Mouse (Mus musculus) embryonic facial prominence, embryonic 14.5 days (tissue): ENCODE data around the gene Btbd11. TPM values are rescaled to one million over a fixed set of nuclear protein-coding genes. Genes with fewer than 3 reads are reported as not detected.

ENCODE experiments used
- ATAC-seq: fragments of 200-750 bp; cut with Nextera tagmentation; 2 replicates; pipeline ENCODE4 v1.8.0; 2017; ENCODE audit warnings: low read depth, moderate number of reproducible peaks, moderate TSS enrichment
- DNase-seq: peaks from one replicate; pipeline ENCODE4 v3.0.0-alpha.2; 2015; ENCODE audit warnings: low spot score
- H3K27ac ChIP-seq: fragments of 300-500 bp; sonication (generic); replicated peaks from 2 replicates; pipeline ENCODE4 v1.5.1; 2014; ENCODE audit warnings: low read depth, mild to moderate bottlenecking, low read length, moderate library complexity
- H3K27me3 ChIP-seq: fragments of 300-500 bp; sonication (generic); replicated peaks from 2 replicates; pipeline ENCODE4 v1.6.1; 2014; ENCODE audit warnings: low read length; ENCODE audit not compliant: control insufficient read depth, insufficient read depth
- H3K36me3 ChIP-seq: fragments of 300-500 bp; sonication (generic); 2 replicates; pipeline ENCODE4 v1.6.1; 2014; ENCODE audit warnings: low read length, mixed read lengths; ENCODE audit not compliant: control insufficient read depth, insufficient read depth
- H3K4me1 ChIP-seq: fragments of 300-500 bp; sonication (generic); 2 replicates; pipeline ENCODE4 v1.6.1; 2014; ENCODE audit warnings: antibody characterized with exemption, low read length; ENCODE audit not compliant: control insufficient read depth, insufficient read depth
- H3K4me2 ChIP-seq: fragments of 300-500 bp; sonication (generic); 2 replicates; pipeline ENCODE4 v1.6.1; 2014; ENCODE audit warnings: low read depth, mild to moderate bottlenecking, low read length, moderate library complexity, mixed read lengths
- H3K4me3 ChIP-seq: fragments of 300-500 bp; sonication (generic); 2 replicates; pipeline ENCODE4 v1.5.1; 2014; ENCODE audit warnings: low read depth, mild to moderate bottlenecking, low read length
- H3K9ac ChIP-seq: fragments of 300-500 bp; sonication (generic); 2 replicates; pipeline ENCODE4 v1.6.1; 2014; ENCODE audit warnings: low read depth, mild to moderate bottlenecking, low read length, moderate library complexity, mixed read lengths
- H3K9me3 ChIP-seq: fragments of 300-500 bp; sonication (generic); 2 replicates; pipeline ENCODE4 v1.6.1; 2016; ENCODE audit warnings: low read length; ENCODE audit not compliant: control insufficient read depth
- WGBS: fragments of 180-500 bp; shearing (Covaris S2); extraction: QIAGEN DNeasy Blood & Tissue Kit; methylation state at CpG from one replicate; pipeline ENCODE4 v1.1.7; 2014; 5-methylcytosine and 5-hydroxymethylcytosine counted together
- polyA plus RNA-seq: library from polyadenylated mRNA; unstranded; fragments of >200 nt; fragmentation: Nextera tagmentation; extraction: Ambion mirVana; gene quantifications from 2 replicates; pipeline ENCODE4 v1.2.1, GENCODE M21; 2014

Btbd11 gene
- polyA plus RNA-seq, 1 experiment from 2014 or later: 5.8 TPM

- Histone ChIP-seq H3K4me1 (0 out of 2 replicates have a peak, but pooled peaks cover 3% of the 10 kb centered on the region), H3K9me3 (no peaks in the 10 kb centered on the region), H3K4me3 (no peak overlapping the region), H3K27me3 (no peaks in the 10 kb centered on the region), H3K4me2 (no peak overlapping the region), H3K27ac (no peak overlapping the region), H3K36me3 (no peaks in the 10 kb centered on the region), H3K9ac (no peak overlapping the region)
- ATAC-seq: no peak
- WGBS: 47% methylated on average over 8 of the region's 8 CpGs
- DNase-seq: no peak
Observed at GRCm38 (mm10) chr10:85617080-85617479, 230.5 kb downstream of the Btbd11 start.

- Histone ChIP-seq H3K4me1 (0 out of 2 replicates have a peak, but pooled peaks cover 3% of the 10 kb centered on the region), H3K4me2 (no peak overlapping the region), H3K36me3 (no peaks in the 10 kb centered on the region), H3K27me3 (no peaks in the 10 kb centered on the region), H3K4me3 (no peak overlapping the region), H3K27ac (no peak overlapping the region), H3K9ac (no peak overlapping the region), H3K9me3 (no peaks in the 10 kb centered on the region)
- DNase-seq (peak; percentile 57), ATAC-seq (peak; percentile 80; the same call in 1 of the 2 replicates)
- WGBS: 59% methylated on average over 12 of the region's 12 CpGs
Observed at GRCm38 (mm10) chr10:85617501-85618417, 231.1 kb downstream of the Btbd11 start.

- Histone ChIP-seq H3K36me3 (no peaks in the 10 kb centered on the region), H3K4me2 (no peak overlapping the region), H3K4me3 (no peak overlapping the region), H3K27me3 (no peaks in the 10 kb centered on the region), H3K4me1 (0 out of 2 replicates have a peak, but pooled peaks cover 8% of the 10 kb centered on the region), H3K27ac (no peak overlapping the region), H3K9me3 (no peaks in the 10 kb centered on the region), H3K9ac (no peak overlapping the region)
- WGBS: 78% methylated on average over 6 of the region's 6 CpGs
- ATAC-seq (no peak), DNase-seq (peak; percentile 41)
Observed at GRCm38 (mm10) chr10:85621067-85621466, 234.5 kb downstream of the Btbd11 start.

- 3% methylated on average over 31 of the region's 31 CpGs for WGBS
- DNase-seq: peak; percentile 81
- Histone ChIP-seq H3K9ac (peak overlapping the region; percentile 53), H3K27ac (no peak overlapping the region), H3K4me1 (0 out of 2 replicates have a peak, but pooled peaks cover 5% of the 10 kb centered on the region), H3K9me3 (no peaks in the 10 kb centered on the region), H3K4me2 (peak overlapping the region; percentile 75), H3K4me3 (peak overlapping the region; percentile 42), H3K36me3 (no peaks in the 10 kb centered on the region), H3K27me3 (no peaks in the 10 kb centered on the region)
- ATAC-seq: peak; percentile 88; the same call in 1 of the 2 replicates
Observed at GRCm38 (mm10) chr10:85624504-85625169, 238.0 kb downstream of the Btbd11 start.

GRCm38 (mm10) chr10:85625170-85625686, 238.6 kb downstream of the Btbd11 start:
- Histone ChIP-seq H3K4me2 (peak overlapping the region; percentile 75), H3K4me3 (peak overlapping the region; percentile 42), H3K27ac (no peak overlapping the region), H3K4me1 (0 out of 2 replicates have a peak, but pooled peaks cover 5% of the 10 kb centered on the region), H3K27me3 (no peaks in the 10 kb centered on the region), H3K36me3 (no peaks in the 10 kb centered on the region), H3K9ac (no peak overlapping the region), H3K9me3 (no peaks in the 10 kb centered on the region)
- WGBS: 46% methylated on average over 4 of the region's 4 CpGs
- DNase-seq (no peak), ATAC-seq (no peak)

- 84% methylated on average over 10 of the region's 10 CpGs for WGBS
- H3K27ac ChIP-seq: no peak overlapping the region
- no peaks in the 10 kb centered on the region for H3K4me1 ChIP-seq
- no peak overlapping the region for H3K9ac ChIP-seq
- DNase-seq (no peak), ATAC-seq (no peak)
- no peak overlapping the region for H3K4me2 ChIP-seq
- H3K9me3 ChIP-seq: no peaks in the 10 kb centered on the region
- no peaks in the 10 kb centered on the region for H3K27me3 ChIP-seq
- no peak overlapping the region for H3K4me3 ChIP-seq
- no peaks in the 10 kb centered on the region for H3K36me3 ChIP-seq
Observed at GRCm38 (mm10) chr10:85632030-85632429, 245.4 kb downstream of the Btbd11 start.

GRCm38 (mm10) chr10:85633577-85633976, 247.0 kb downstream of the Btbd11 start:
- Histone ChIP-seq H3K4me2 (no peak overlapping the region), H3K4me1 (no peaks in the 10 kb centered on the region), H3K4me3 (no peak overlapping the region), H3K27me3 (no peaks in the 10 kb centered on the region), H3K36me3 (no peaks in the 10 kb centered on the region), H3K9me3 (no peaks in the 10 kb centered on the region), H3K9ac (no peak overlapping the region), H3K27ac (no peak overlapping the region)
- DNase-seq: no peak
- WGBS: 90% methylated on average over 9 of the region's 10 CpGs
- ATAC-seq: no peak

- no peaks in the 10 kb centered on the region for H3K9me3 ChIP-seq
- ATAC-seq (no peak), DNase-seq (no peak)
- H3K4me2 ChIP-seq: no peak overlapping the region
- H3K9ac ChIP-seq: no peak overlapping the region
- H3K27me3 ChIP-seq: no peaks in the 10 kb centered on the region
- H3K27ac ChIP-seq: no peak overlapping the region
- WGBS: 62% methylated on average over 7 of the region's 7 CpGs
- no peak overlapping the region for H3K4me3 ChIP-seq
- no peaks in the 10 kb centered on the region for H3K36me3 ChIP-seq
- H3K4me1 ChIP-seq: no peaks in the 10 kb centered on the region
Observed at GRCm38 (mm10) chr10:85637580-85637979, 251.0 kb downstream of the Btbd11 start.
